Mouse (Mus musculus) thymus, postnatal 25 days (tissue): ENCODE data around the gene Vav3.
A peak's percentile ranks its signal among the peaks of the same experiment; 100 is the strongest.

Experiments used
- DNase-seq: peaks from one replicate; pipeline ENCODE4 v3.0.0; 2022

The Vav3 gene

GRCm38 (mm10) chr3:109515479-109515878 is 175.0 kb downstream of the Vav3 start:
- no peak for DNase-seq

DNA sequence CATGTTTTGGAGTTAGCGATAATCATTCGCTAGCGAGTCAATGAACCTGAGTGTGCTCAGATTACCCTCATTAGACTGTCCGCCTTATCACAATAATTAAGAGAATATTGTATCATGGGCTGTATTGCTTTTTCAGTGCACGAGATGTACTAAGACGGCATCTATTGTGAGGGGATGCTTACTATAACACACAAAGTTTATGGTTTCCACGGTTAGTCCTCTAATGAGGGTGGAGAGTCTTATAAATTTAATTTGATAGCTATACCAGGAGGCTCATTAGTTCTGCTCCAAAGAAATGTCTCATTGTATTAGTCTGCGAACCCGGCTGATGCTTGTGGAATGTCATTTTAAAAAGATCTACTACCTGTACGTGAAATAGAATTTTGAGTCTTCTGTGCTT is 175.9 kb downstream of the Vav3 start:
- DNase-seq = no peak

- no peak for DNase-seq
These were observed 181.7 kb downstream of the Vav3 start for GRCm38 (mm10) chr3:109522115-109522514.

GRCm38 (mm10) chr3:109525825-109526224 is 185.4 kb downstream of the Vav3 start:
- DNase-seq = no peak

GRCm38 (mm10) chr3:109526246-109526645 is 185.8 kb downstream of the Vav3 start:
- DNase-seq = peak; percentile 72

- DNase-seq = no peak
These were observed 186.2 kb downstream of the Vav3 start for GRCm38 (mm10) chr3:109526651-109527050.

DNA sequence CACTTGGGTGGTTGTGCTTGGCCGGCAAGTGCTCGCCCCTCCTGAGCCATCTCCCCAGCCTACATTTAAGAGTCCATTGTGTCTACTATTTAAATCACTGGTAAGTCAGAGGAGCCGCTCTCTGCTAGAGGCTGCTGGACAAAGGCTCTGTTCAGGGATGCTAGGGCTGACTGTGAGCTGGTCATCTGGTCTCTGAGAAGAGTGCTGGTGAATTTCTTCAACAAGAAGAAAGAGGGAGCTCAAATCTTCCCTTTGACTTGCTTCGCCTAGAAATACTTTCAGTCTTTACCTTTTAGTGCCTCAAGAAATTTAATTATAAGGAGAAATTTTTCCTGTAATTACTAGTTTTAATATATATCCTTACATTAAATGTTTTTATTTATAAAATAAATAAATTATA is 188.2 kb downstream of the Vav3 start:
- DNase-seq = no peak

- DNase-seq = no peak
These were observed 197.2 kb downstream of the Vav3 start for GRCm38 (mm10) chr3:109537686-109538085.

DNA sequence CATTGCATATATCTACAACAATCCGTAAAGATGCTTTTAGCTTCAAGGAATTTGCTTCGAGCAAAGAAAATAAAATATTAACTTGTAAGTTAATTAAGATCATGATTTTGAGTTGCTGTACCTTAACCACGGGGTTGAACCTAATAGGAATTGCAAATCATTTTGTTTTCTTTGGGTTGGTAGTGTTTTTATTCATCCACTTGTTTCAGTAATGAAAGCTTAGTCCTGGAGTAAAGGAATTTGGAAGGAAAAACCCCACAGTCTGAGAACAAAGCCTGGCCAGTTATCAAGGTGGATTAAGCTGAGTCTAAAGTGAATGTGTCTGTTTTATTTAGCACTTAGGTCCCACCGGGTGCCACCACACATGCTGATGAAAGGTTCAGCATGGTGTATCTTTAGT is 199.6 kb downstream of the Vav3 start:
- no peak for DNase-seq

DNA sequence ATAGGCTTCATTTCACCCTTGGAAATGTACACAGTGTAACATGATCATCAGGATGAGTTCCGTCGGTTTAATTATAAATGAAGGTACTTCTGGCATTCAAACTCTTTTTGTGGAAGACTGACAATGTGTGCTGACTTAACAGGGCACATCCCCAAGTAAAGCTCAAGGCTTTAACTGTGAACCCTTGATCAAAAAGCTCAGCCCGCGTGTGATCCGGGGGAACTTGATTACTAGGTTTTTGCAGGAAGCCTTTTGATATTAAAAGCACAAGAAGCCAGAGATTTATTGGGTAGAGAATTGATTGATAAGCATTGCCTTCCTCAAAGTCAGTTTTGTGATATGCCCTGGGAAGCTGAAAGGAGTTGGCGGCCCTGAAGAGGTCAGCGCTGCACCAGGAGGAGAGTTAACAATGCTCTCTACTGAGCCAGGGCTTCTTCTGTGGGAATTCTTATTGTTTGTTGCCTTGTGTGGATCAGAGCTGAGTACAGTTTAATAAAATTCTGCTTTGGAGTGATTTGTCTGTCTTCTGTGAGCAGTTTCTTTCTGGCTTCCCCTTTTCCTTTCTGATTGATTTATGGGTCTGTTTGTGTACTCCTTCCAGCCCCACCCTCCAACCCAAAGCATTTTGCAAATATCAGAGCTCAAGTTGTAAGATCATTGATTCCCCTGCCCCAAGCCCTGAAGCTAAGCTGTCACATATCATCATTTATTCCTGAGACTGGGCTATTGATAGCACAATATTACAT is 204.2 kb downstream of the Vav3 start:
- no peak for DNase-seq

DNA sequence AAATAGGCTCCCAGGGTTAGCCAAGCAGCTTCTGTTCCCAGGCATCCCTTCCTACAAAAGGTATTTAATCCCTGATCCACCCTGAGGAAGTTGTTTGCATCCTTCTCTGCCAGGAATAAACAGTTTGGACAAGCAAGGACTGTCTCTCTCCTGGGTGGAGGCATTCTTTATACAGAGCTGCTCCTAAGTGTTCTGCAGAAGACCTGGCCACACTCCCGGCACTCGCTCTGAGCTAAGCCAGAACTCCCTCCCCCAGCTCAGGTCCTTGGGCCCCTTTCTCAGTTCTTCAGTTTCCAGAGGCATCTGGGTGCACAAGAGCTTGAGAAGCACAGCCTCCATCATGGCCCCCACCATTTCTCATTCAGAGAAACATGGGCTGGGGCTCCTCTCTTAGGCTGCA is 216.9 kb downstream of the Vav3 start:
- DNase-seq = no peak

DNA sequence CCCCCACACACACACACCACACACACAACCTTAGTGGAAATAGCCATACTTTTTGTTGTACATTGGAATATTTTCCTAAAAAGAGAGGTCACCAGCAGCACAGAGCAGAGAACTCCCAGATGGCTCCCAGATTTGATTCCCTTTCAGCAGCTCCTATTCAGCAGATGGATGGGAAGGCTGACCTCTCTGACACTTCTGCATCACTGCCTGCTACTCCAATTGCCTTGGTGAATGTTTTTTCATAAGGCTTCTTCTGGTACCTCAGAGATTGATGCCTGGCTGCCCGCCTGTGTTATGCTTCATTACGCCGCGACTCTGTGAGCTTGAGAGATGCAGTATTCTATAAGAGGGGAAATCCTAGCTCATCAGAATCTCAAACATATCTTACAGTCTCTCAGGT is 220.8 kb downstream of the Vav3 start:
- no peak for DNase-seq

- DNase-seq = no peak
These were observed 221.3 kb downstream of the Vav3 start for GRCm38 (mm10) chr3:109561776-109562175.

- DNase-seq = no peak
These were observed 221.8 kb downstream of the Vav3 start for GRCm38 (mm10) chr3:109562268-109562667.

DNA sequence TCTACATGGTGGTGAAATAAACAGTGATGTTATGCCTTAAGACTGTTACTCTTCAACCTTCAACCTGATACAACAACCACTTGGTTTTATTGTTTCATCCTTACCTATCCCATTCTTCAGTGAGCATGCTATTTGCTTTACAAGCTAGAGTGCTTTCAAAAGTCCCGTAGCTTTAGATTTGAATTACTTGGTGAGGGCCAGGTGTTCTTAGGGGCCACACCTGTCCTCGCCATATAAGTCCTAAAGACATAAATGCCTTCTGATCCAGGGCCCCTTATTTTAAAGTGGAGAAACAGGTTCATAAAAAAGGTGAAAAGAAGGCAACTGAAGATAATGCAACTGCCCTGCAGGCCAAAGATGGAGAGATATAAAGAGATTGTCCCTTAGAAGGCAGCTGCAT is 224.0 kb downstream of the Vav3 start:
- no peak for DNase-seq

DNA sequence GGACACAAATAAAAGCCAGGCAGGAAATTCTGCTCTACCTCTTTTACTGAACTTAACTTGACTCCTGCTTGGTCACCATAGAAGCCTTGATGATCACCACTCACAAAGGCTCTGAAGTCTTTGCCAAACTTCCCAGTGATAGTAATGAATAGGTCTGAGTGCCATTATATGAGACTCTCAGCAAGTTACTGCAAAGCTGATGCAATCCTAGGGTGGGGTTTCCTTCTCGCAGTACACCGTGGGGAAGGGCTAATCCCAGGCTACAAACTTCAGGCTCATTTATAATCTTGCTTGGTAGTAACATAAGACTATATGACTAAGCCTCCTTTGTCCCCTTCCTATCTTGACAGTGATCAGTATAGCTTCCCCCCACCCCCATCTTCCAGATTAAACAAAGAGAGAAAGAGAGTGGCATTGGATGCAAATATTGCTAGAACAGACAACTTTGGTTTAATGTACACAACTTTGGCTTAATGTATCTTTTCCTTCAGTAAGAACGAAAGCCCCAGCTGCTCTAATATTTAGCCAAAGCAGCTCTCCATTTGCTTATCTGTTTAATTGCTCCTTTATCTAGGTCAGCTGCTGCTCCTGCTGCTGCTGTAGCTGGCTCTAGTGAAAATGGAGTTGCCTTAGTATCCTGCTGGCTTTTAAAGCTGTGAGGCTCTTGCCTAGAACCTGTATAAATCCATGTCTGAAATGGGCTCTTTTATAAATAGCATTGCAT is 228.3 kb downstream of the Vav3 start:
- DNase-seq = no peak

DNA sequence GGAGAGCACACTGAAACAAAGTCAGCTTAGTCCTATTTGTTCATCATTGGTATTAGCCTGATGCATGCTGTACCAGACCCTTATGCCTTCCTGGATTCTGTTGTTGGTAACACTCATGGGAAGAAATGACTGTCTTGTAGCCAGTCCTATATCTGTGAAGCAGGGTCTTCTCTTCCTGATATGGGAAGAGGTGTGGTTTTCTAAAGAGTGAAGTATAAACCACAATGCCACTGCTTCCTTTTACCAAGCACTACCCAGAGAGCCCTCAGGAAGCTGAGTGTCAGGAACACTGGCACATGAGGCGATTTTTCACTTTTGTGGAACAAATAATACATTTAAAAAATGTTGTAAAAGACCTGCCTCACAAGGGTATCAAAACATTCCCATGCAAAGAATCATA is 231.0 kb downstream of the Vav3 start:
- DNase-seq = no peak

DNA sequence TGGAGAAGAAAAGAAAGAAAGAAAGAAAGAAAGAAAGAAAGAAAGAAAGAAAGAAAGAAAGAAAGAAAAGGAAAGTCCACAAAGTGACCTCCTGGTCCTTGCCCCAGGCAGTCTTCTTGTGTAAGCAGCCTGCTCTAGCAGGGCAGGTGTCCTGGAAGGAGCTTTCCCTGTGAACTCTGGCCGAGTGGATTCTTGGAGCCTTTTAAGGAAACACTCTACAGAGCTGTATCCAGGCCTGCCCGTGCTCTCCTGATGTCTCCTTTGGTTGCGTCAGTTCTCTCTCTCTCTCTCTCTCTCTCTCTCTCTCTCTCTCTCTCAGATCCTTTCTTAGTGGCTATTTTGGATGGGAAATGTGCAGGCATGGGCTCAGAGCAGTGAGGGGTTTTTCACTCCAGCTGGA is 232.4 kb downstream of the Vav3 start:
- DNase-seq = no peak

DNA sequence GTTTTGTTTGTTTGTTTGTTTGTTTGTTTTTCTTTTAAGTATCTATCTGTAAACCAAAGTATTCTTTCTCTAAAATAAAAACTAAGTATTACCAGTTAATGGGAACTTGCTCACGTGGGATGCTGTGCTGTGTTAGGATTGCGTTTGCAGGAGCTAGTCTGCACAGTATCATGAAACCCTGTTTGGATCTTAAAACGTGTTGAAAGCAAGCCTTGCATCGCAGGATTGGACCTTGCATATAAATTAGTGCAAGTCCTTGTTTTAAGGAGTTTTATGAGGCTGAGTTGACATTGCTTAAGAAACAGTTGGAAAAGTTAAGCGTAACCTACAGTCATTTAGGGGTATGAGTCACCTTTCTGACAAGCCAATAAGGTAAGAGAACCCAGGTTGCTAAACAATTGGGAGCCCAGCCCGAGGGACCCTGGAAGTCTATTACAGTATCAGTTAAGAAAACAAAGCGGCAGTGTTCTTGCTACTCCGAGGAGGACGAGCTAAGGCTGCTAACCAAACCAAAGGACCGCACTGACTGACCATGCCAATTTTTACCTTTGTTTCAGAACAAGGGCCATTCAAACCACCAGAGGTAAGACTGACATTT is 233.2 kb downstream of the Vav3 start:
- no peak for DNase-seq

DNA sequence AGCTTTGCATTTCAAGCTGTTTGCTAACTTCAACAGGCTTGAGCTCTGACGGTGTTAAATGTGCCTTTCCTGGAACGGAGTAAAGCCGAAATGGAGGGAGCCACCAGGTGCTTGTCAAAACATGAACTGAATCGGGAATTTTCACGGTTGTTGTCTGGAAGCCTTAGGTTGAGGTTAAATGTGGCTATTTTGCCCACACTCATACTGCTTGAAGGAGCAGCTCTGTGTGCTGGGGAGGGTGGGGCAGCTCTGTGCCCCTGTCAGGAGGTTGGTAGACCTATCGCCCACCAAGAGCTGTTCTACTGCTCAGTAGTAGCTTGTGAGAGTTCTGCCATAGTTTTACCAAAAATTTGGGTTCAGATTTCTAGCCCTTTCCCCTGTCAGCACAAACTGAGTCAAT is 233.7 kb downstream of the Vav3 start:
- no peak for DNase-seq

- no peak for DNase-seq
These were observed 237.9 kb downstream of the Vav3 start for GRCm38 (mm10) chr3:109578347-109578746.

- DNase-seq = no peak
These were observed 238.5 kb downstream of the Vav3 start for GRCm38 (mm10) chr3:109578983-109579382.

DNA sequence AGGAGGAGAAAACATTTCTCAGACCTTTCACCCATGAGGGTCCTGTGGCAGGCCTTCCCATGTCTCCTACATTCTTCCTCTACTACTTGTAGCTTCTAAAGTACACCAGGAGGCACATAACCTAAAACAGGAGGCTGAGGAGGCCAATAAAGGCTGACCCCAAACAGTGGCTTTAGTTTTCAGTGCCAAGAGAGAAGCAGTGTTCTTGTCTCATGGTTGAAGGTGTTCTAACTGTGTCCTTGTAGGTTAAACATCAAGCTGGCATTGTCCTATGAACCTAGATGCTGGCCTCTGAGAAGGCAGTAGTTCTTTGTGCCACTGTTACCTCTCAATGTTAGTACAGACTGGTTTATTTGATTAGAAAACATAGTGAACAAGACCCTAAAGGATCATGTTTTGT is 245.5 kb downstream of the Vav3 start:
- DNase-seq = no peak

DNA sequence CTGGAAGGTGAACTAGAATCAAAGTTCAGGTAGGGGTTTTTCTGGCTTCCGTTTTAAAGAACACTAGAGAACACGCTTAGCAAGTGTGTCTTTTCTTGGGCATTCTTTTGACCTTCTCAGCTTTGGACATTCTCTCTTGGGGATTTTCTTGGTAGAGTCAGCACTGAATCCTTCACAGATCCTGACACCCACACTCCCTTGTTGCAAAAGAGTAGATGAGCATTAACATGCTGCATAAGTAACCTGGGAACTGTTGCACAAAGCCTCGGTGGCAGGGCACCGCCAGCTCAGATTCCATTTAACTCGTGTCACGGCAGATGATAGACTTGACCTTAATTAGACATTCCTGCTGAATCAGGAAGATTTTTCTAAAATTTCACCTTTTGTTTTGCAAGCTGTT is 252.5 kb downstream of the Vav3 start:
- no peak for DNase-seq
